Mouse (Mus musculus) neutrophil, adult 5-6 weeks (primary cell): ENCODE measurements around the gene Cd93. TPM values are rescaled to one million over a fixed set of nuclear protein-coding genes. Genes with fewer than 3 reads are reported as not detected.

ENCODE experiments used
- ATAC-seq: fragments of 151-379, 151-347 bp; 2 replicates; pipeline ENCODE4 v1.8.0; 2017; ENCODE audit warnings: mild to moderate bottlenecking, moderate TSS enrichment; ENCODE audit not compliant: insufficient number of reproducible peaks, poor library complexity, low FRiP score, severe bottlenecking; ENCODE audit errors: extremely low read depth
- total RNA-seq: library from RNA; stranded (forward); fragments of 200-1000 nt; gene quantifications from 2 replicates; pipeline ENCODE4 v1.2.3, GENCODE M21; 2017

Gene Cd93
- total RNA-seq, 1 experiment from 2014 or later: 15.7 TPM

- ATAC-seq: peak; percentile 39
These were observed 35.2 kb downstream of the Cd93 start, which contains the start of gene Thbd for GRCm38 (mm10) chr2:148407870-148408760. TSS of gene Thbd (minus strand) at chr2:148408188.

- peak; percentile 34 for ATAC-seq
These were observed 36.1 kb downstream of the Cd93 start for GRCm38 (mm10) chr2:148406971-148407869.

- ATAC-seq: peak; percentile 47
These were observed 37.0 kb downstream of the Cd93 start for GRCm38 (mm10) chr2:148406160-148406970.

GRCm38 (mm10) chr2:148404906-148405305, 38.5 kb downstream of the Cd93 start:
- no peak for ATAC-seq

- no peak for ATAC-seq
These were observed 41.1 kb downstream of the Cd93 start for GRCm38 (mm10) chr2:148402227-148402626.

- ATAC-seq: no peak
These were observed 44.3 kb downstream of the Cd93 start for GRCm38 (mm10) chr2:148398901-148399685.

- ATAC-seq: no peak
These were observed 45.6 kb downstream of the Cd93 start for GRCm38 (mm10) chr2:148397784-148398100.

GRCm38 (mm10) chr2:148397015-148397783, 46.2 kb downstream of the Cd93 start:
- peak; percentile 55 for ATAC-seq

- no peak for ATAC-seq
These were observed 47.2 kb downstream of the Cd93 start for GRCm38 (mm10) chr2:148396209-148396608.

GRCm38 (mm10) chr2:148395131-148396051, 48.0 kb downstream of the Cd93 start, which contains the start of gene Sstr4:
TSS of gene Sstr4 (plus strand) at chr2:148395344.
- peak; percentile 69 for ATAC-seq

- ATAC-seq: no peak
These were observed 49.5 kb downstream of the Cd93 start for GRCm38 (mm10) chr2:148393846-148394245.

GRCm38 (mm10) chr2:148393149-148393548, 50.2 kb downstream of the Cd93 start:
- peak; percentile 31; the same call in 1 of the 2 replicates for ATAC-seq

GRCm38 (mm10) chr2:148387652-148388581, 55.4 kb downstream of the Cd93 start:
- ATAC-seq: no peak

GRCm38 (mm10) chr2:148386927-148387326, 56.4 kb downstream of the Cd93 start:
- ATAC-seq: no peak
